Mouse (Mus musculus) Muller cell, postnatal 12 days (primary cell): Measurements from ENCODE around the gene Nav2.

Source experiments
- DNase-seq: peaks from one replicate; pipeline ENCODE4 v3.0.0-alpha.2; 2015; ENCODE audit errors: inconsistent ontology term

Gene Nav2

GRCm38 (mm10) chr7:49357441-49358165 is 449.1 kb downstream of the Nav2 start:
- DNase-seq = peak; percentile 96

- DNase-seq = no peak
Measured at GRCm38 (mm10) chr7:49359120-49359519, 450.6 kb downstream of the Nav2 start.

GRCm38 (mm10) chr7:49360597-49360996 is 452.1 kb downstream of the Nav2 start:
- no peak for DNase-seq

GRCm38 (mm10) chr7:49361465-49362090 is 453.1 kb downstream of the Nav2 start:
- no peak for DNase-seq

GRCm38 (mm10) chr7:49364486-49365162 is 456.1 kb downstream of the Nav2 start:
- DNase-seq = no peak

- DNase-seq = no peak
Measured at GRCm38 (mm10) chr7:49368590-49368989, 460.1 kb downstream of the Nav2 start.

GRCm38 (mm10) chr7:49369006-49369405 is 460.5 kb downstream of the Nav2 start:
- peak; percentile 51 for DNase-seq

GRCm38 (mm10) chr7:49369809-49370473 is 461.4 kb downstream of the Nav2 start:
- peak; percentile 73 for DNase-seq

GRCm38 (mm10) chr7:49371345-49371744 is 462.8 kb downstream of the Nav2 start:
- DNase-seq = no peak

GRCm38 (mm10) chr7:49371972-49372371 is 463.5 kb downstream of the Nav2 start:
- peak; percentile 66 for DNase-seq

- DNase-seq = no peak
Measured at GRCm38 (mm10) chr7:49373173-49373572, 464.7 kb downstream of the Nav2 start.

- no peak for DNase-seq
Measured at GRCm38 (mm10) chr7:49373661-49374060, 465.1 kb downstream of the Nav2 start.

- DNase-seq = peak; percentile 92
Measured at GRCm38 (mm10) chr7:49375499-49375974, 467.0 kb downstream of the Nav2 start.

- no peak for DNase-seq
Measured at GRCm38 (mm10) chr7:49378608-49379007, 470.1 kb downstream of the Nav2 start.

- no peak for DNase-seq
Measured at GRCm38 (mm10) chr7:49380940-49381339, 472.4 kb downstream of the Nav2 start.

- DNase-seq = no peak
Measured at GRCm38 (mm10) chr7:49382884-49383283, 474.4 kb downstream of the Nav2 start.

- DNase-seq = no peak
Measured at GRCm38 (mm10) chr7:49388137-49388536, 479.6 kb downstream of the Nav2 start.

- no peak for DNase-seq
Measured at GRCm38 (mm10) chr7:49390312-49390711, 481.8 kb downstream of the Nav2 start.

GRCm38 (mm10) chr7:49390829-49391228 is 482.3 kb downstream of the Nav2 start:
- DNase-seq = no peak

- no peak for DNase-seq
Measured at GRCm38 (mm10) chr7:49392180-49392579, 483.7 kb downstream of the Nav2 start.

GRCm38 (mm10) chr7:49392834-49393233 is 484.3 kb downstream of the Nav2 start:
- DNase-seq = no peak

- DNase-seq = no peak
Measured at GRCm38 (mm10) chr7:49393857-49394256, 485.3 kb downstream of the Nav2 start.
